Mouse (Mus musculus) heart, embryonic 13.5 days (tissue): Measurements from ENCODE around the gene Boll. TPM values are rescaled to one million over a fixed set of nuclear protein-coding genes. Genes with fewer than 3 reads are reported as not detected.

Experiments used
- ATAC-seq: fragments of 200-750 bp; cut with Nextera tagmentation; 2 replicates; pipeline ENCODE4 v1.8.0; 2017; ENCODE audit warnings: moderate TSS enrichment; ENCODE audit not compliant: insufficient number of reproducible peaks, low FRiP score, low TSS enrichment; ENCODE audit errors: extremely low read depth
- H3K27ac ChIP-seq: fragments of 300-500 bp; sonication (generic); replicated peaks from 2 replicates; pipeline ENCODE4 v1.5.1; 2015; ENCODE audit warnings: moderate library complexity, mild to moderate bottlenecking, inconsistent platforms
- H3K27me3 ChIP-seq: fragments of 300-500 bp; sonication (generic); replicated peaks from 2 replicates; pipeline ENCODE4 v1.6.1; 2015; ENCODE audit warnings: mild to moderate bottlenecking, inconsistent platforms
- H3K36me3 ChIP-seq: fragments of 300-500 bp; sonication (generic); 2 replicates; pipeline ENCODE4 v1.6.1; 2015; ENCODE audit warnings: mild to moderate bottlenecking, inconsistent platforms
- H3K4me1 ChIP-seq: fragments of 300-500 bp; sonication (generic); 2 replicates; pipeline ENCODE4 v1.6.1; 2015; ENCODE audit warnings: inconsistent platforms
- H3K4me2 ChIP-seq: fragments of 300-500 bp; sonication (generic); 2 replicates; pipeline ENCODE4 v1.6.1; 2015; ENCODE audit warnings: inconsistent platforms, mild to moderate bottlenecking, moderate library complexity
- H3K4me3 ChIP-seq: fragments of 300-500 bp; sonication (generic); 2 replicates; pipeline ENCODE4 v1.5.1; 2015; ENCODE audit warnings: moderate library complexity, mild to moderate bottlenecking, inconsistent platforms
- H3K9ac ChIP-seq: fragments of 300-500 bp; sonication (generic); 2 replicates; pipeline ENCODE4 v1.6.1; 2015; ENCODE audit warnings: inconsistent platforms, mild to moderate bottlenecking, moderate library complexity
- H3K9me3 ChIP-seq: fragments of 300-500 bp; sonication (generic); 2 replicates; pipeline ENCODE4 v1.6.1; 2016; ENCODE audit warnings: inconsistent platforms
- WGBS: fragments of 180-500 bp; shearing (Covaris S2); methylation state at CpG from one replicate; pipeline ENCODE4 v1.1.7; 2015; ENCODE audit warnings: mixed read lengths; 5-methylcytosine and 5-hydroxymethylcytosine counted together
- polyA plus RNA-seq: library from polyadenylated mRNA; unstranded; fragments of >200 nt; fragmentation: Nextera tagmentation; extraction: Ambion mirVana; gene quantifications from 2 replicates; pipeline ENCODE4 v1.2.1, GENCODE M21; 2015

Boll gene
- polyA plus RNA-seq, 1 experiment from 2014 or later: 0.11 TPM

DNA sequence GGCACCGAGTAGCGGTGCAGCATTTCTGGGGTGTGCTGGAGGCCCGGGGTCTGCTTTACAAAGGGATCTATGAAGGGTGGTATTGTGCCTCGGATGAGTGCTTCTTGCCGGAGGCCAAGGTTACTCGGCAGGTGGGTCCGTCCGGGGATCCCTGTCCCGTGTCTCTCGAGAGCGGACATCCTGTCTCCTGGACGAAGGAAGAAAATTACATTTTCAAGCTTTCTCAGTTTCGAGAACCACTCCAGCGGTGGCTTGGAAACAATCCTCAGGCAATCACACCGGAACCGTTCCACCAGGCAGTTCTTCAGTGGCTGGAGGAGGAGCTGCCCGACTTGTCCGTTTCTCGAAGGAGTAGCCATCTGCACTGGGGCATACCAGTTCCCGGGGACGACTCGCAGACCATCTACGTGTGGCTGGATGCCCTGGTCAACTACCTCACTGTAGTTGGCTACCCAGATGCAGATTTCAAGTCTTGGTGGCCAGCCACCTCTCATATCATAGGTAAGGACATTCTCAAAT lies 125.6 kb downstream of the Boll start:
- no peaks in the 10 kb centered on the region for H3K27me3 ChIP-seq
- ATAC-seq: no peak
- WGBS: under 1% methylated on average over 23 of the region's 23 CpGs
- peak overlapping the region; percentile 88 for H3K9ac ChIP-seq
- peak overlapping the region; percentile 78 for H3K27ac ChIP-seq
- peaks cover 31% of the 10 kb centered on the region for H3K4me1 ChIP-seq
- peak overlapping the region; percentile 99 for H3K4me2 ChIP-seq
- no peaks in the 10 kb centered on the region for H3K36me3 ChIP-seq
- no peaks in the 10 kb centered on the region for H3K9me3 ChIP-seq
- H3K4me3 ChIP-seq: peak overlapping the region; percentile 89

DNA sequence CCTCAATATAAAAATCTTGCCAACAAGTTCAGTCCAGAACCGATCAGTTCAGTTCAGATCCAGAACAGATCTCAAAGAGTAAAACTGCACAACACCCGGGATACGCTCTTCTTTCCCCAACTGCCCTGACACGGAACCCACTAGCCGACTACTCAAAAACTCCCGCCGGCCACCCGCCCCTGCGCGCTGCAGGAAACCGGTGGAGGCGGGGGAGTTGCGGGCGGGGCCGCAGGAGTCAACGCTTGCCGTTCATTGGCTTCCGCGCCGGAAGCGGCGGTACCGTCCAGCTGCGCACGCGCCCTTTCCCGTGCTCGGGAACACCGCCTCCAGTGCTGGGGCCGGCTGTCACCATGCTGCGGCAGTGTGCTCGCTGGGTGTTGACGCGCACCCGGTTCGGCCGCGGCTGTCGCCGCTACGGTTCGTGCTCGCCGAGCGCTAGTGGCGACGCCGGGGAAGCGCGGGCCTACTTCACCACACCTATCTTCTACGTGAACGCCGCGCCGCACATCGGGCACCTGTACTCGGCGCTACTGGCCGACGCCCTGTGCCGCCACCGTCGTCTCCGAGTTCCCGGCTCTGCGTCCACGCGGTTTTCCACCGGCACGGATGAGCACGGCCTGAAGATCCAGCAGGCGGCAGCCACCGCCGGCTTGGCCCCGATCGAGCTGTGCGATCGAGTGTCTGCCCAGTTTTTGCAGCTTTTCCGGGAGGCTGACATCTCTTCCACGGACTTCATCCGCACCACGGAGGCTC lies 126.2 kb downstream of the Boll start, which contains the start of gene Mars2:
TSS of gene Mars2 (plus strand) at position 288 of the 753 bp plus-strand sequence.
- under 1% methylated on average over 82 of the region's 82 CpGs for WGBS
- peak within 1 kb of the TSS; percentile 78 for H3K27ac ChIP-seq
- no peaks in the 10 kb centered on the region for H3K9me3 ChIP-seq
- H3K4me3 ChIP-seq: peak within 1 kb of the TSS; percentile 89
- peak within 1 kb of the TSS; percentile 99 for H3K4me2 ChIP-seq
- H3K9ac ChIP-seq: peak within 1 kb of the TSS; percentile 88
- no peaks in the 10 kb centered on the region for H3K36me3 ChIP-seq
- peak; percentile 94 for ATAC-seq
- no peaks in the 10 kb centered on the region for H3K27me3 ChIP-seq
- H3K4me1 ChIP-seq: peaks cover 31% of the 10 kb centered on the region

DNA sequence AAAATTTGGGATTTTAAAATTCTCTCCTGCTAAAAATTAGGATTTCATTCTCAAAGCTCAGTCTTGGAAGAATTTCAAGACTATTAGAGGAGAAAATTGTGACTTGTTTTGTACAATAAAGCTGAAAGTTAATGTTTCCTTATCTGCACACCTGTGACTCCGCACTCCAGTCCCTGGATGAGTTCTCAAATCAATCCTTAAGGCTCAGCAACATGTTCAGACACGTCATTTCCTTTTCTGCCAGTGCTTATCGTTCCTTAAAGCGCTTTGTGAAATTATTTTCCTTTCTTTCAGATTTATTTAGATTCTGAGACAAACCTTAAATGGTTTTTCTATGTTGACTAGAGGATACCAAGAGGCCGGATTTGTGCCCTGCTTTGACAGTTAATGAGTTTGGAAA lies 126.8 kb downstream of the Boll start:
- Histone ChIP-seq H3K9me3 (no peaks in the 10 kb centered on the region), H3K4me2 (peak overlapping the region; percentile 99), H3K4me1 (peaks cover 31% of the 10 kb centered on the region), H3K27ac (no peak overlapping the region), H3K9ac (peak overlapping the region; percentile 73), H3K4me3 (peak overlapping the region; percentile 89), H3K27me3 (no peaks in the 10 kb centered on the region), H3K36me3 (no peaks in the 10 kb centered on the region)
- no peak for ATAC-seq
- 35% methylated on average over 5 of the region's 5 CpGs for WGBS

DNA sequence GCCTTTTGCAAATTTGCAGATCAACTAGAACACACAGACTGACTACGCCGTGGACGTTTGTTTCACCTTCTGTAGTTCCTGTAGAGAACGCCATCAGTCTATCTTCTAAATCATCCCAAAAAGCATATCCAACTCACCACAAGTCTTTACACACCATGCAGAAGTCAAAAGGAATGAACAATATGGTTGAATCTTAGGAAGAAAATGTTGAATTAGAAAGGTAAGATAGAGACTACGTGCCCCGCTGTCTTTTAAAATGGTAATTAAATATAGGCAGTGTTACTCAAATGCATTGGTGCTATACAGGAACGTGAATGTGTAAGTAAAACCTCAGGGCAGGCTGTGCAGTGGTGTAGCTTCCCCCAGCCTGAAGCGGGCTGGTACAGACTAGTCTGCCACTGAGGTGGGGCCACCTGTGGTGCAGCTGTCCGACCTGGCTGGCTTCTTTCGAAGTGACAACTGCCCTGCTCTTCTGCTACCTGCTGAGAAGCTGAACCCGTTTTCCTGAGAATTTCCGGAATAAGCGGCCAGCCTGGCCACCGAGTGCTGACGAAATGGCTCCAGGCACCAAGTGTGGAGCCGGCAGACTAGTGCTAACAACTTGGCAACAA lies 128.3 kb downstream of the Boll start:
- H3K27me3 ChIP-seq: no peaks in the 10 kb centered on the region
- ATAC-seq: no peak
- WGBS: 50% methylated on average over 16 of the region's 16 CpGs

DNA sequence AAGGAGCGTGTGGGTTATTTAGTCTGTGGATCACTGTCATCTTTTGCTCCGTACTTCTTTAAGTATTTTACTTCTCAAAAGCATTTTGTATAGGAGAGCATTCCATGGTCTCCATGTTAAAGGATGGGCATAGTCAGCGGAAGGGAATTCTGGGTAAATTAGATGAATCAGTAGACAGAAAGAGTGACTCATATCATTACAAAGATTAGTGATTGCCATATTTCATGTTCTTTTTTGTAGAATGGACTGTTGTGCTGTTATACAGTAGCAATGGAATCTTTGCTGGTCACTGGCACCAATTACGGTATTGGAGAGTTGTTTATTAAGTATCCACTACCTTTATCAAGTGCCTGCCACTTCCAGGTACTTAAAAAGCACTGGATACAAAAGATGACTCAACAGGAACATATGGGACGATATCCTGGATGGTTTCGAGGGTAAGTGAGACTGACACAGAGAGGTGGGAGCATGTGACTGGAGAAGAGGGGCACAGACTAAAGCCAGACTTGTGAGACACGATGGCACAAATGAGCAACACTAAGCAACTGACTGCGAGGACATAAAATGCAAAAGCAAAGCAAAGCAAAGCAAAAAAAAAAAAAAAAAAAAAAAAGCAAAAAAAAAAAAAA lies 134.9 kb downstream of the Boll start:
- Histone ChIP-seq H3K27ac (no peak overlapping the region), H3K4me1 (peaks cover 14% of the 10 kb centered on the region), H3K27me3 (no peaks in the 10 kb centered on the region), H3K4me2 (no peak overlapping the region), H3K9ac (no peak overlapping the region), H3K4me3 (no peak overlapping the region), H3K9me3 (no peaks in the 10 kb centered on the region), H3K36me3 (no peaks in the 10 kb centered on the region)
- ATAC-seq: no peak
- 70% methylated on average over 8 of the region's 8 CpGs for WGBS

More for the DNA sequence above, 128.3 kb downstream of the Boll start:
- no peak overlapping the region for H3K27ac ChIP-seq
- H3K9ac ChIP-seq: no peak overlapping the region
- peaks cover 24% of the 10 kb centered on the region for H3K4me1 ChIP-seq
- H3K4me2 ChIP-seq: no peak overlapping the region
- H3K36me3 ChIP-seq: no peaks in the 10 kb centered on the region
- H3K4me3 ChIP-seq: no peak overlapping the region
- no peaks in the 10 kb centered on the region for H3K9me3 ChIP-seq

DNA sequence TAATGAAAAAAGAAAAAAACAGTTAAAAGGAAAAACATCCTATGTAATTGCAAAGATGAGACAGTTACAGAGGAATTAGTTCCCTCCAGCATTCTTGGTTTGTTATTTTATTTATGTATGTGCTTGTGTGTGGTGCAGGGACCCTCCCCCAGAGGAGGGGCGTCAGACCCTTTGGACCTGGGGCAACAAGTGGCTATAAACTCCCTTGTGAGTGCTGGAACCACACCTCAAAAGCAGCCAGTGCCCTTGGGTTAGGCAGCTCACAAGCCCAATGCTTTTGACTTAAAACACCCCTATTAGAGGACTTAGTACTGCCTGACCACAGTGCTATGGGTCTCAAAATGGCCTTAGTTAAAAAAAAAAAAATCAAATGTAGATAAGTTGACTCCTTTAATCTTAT lies 135.9 kb downstream of the Boll start:
- Histone ChIP-seq H3K27ac (no peak overlapping the region), H3K9ac (no peak overlapping the region), H3K4me2 (peak overlapping the region; percentile 18; the same call in 1 of the 2 replicates), H3K36me3 (no peaks in the 10 kb centered on the region), H3K27me3 (no peaks in the 10 kb centered on the region), H3K4me1 (peaks cover 16% of the 10 kb centered on the region), H3K4me3 (no peak overlapping the region), H3K9me3 (no peaks in the 10 kb centered on the region)
- no peak for ATAC-seq
- WGBS: 54% methylated on average over 1 of the region's 1 CpGs

DNA sequence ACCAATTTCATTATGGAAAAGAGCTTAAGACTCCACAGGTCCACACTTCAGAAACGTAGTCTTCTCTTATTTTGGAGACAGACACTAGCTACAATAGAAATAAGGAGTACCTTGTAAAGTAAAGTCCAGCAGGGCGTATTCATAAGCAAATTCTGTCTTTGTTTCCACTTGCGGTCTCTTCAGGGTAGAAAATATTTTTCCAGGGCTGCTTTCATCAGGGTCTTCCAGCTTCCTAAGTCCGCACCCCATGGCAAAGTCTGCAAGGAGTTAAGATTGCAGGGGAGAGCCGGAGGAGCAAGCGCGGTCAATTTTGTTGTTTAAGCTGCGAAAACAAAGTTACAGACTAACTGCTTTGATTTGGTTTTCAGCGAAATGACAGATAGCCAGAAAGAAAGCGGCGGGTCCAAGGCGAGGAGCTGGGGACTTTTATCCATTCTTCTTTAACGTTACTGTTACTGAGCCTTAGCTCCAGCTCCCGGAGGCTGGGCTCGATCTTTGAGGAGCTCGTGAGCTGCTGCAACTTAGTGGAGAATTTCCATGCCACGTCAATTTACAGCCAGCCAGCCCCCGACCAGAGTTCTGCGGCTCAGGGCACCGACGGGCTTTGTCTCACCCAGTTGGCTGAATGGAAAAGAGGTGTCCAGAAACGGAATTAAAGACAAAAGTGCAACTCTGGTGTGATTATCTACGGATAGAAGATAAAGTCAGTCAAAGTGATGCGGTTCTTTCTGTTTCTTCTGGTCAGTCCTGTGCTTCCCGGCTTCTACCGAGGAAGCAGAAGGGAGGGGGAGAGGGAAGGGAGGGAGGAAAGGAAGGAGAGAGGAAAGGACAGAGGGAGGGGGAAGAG lies 137.0 kb downstream of the Boll start, which contains the start of gene Rftn2:
TSS of gene Rftn2 (minus strand) at position 772 of the 847 bp plus-strand sequence.
- Histone ChIP-seq H3K9me3 (no peaks in the 10 kb centered on the region), H3K4me1 (peaks cover 28% of the 10 kb centered on the region), H3K27ac (peak within 1 kb of the TSS; percentile 77), H3K4me2 (peak within 1 kb of the TSS; percentile 72), H3K36me3 (no peaks in the 10 kb centered on the region), H3K9ac (peak within 1 kb of the TSS; percentile 82), H3K27me3 (no peaks in the 10 kb centered on the region), H3K4me3 (peak within 1 kb of the TSS; percentile 57)
- ATAC-seq: no peak; the same call in 1 of the 2 replicates
- WGBS: 3% methylated on average over 26 of the region's 26 CpGs

DNA sequence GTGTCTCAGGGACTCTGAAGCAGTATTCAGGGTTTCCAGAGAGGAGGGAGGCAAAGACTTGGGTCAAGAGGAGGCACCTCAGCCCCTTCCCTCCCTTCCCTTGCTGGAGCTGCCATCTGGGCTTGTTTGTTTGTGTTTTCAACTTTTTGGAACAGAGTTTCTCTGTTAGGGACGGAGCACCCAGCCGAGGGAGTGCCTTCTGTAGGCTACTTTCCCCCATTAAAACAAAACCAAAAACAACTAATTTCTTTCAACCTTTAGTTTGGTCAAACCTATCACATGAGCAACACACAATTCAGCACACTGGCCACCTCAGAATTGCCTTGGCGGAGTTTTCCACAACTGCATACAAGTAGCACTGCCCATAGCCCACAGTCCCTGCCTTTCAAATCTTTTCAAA lies 137.9 kb downstream of the Boll start:
- no peak for ATAC-seq
- WGBS: 48% methylated on average over 3 of the region's 3 CpGs

DNA sequence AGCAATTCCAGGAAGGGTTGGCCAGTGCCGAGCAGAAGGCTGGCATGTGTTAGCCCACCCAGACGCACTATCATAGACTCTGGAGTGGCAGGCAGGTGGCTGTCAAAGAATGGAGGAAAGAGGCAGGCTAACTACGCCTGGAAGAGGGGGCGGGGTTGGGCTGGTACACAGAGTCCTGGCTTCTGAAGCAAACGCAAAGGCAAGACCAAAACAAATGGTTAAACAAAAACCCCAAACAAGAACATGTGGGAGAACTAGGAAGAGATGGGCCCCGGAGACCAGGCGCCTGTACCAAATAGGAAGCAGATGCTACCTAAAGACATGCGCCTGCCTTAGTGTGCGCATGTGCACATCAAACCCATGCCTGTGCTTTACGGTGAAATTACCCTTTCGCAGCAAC lies 139.2 kb downstream of the Boll start:
- Histone ChIP-seq H3K4me2 (peak overlapping the region; percentile 72), H3K9ac (no peak overlapping the region), H3K9me3 (no peaks in the 10 kb centered on the region), H3K27ac (no peak overlapping the region), H3K4me3 (peak overlapping the region; percentile 57; the same call in 1 of the 2 replicates), H3K27me3 (no peaks in the 10 kb centered on the region), H3K4me1 (peaks cover 35% of the 10 kb centered on the region), H3K36me3 (no peaks in the 10 kb centered on the region)
- ATAC-seq: no peak
- 74% methylated on average over 11 of the region's 11 CpGs for WGBS

More for the DNA sequence above, 137.9 kb downstream of the Boll start:
- H3K9ac ChIP-seq: peak overlapping the region; percentile 82
- H3K4me2 ChIP-seq: peak overlapping the region; percentile 72
- no peaks in the 10 kb centered on the region for H3K36me3 ChIP-seq
- no peaks in the 10 kb centered on the region for H3K27me3 ChIP-seq
- peaks cover 35% of the 10 kb centered on the region for H3K4me1 ChIP-seq
- peak overlapping the region; percentile 20; the same call in 1 of the 2 replicates for H3K27ac ChIP-seq
- H3K4me3 ChIP-seq: peak overlapping the region; percentile 57
- H3K9me3 ChIP-seq: no peaks in the 10 kb centered on the region

DNA sequence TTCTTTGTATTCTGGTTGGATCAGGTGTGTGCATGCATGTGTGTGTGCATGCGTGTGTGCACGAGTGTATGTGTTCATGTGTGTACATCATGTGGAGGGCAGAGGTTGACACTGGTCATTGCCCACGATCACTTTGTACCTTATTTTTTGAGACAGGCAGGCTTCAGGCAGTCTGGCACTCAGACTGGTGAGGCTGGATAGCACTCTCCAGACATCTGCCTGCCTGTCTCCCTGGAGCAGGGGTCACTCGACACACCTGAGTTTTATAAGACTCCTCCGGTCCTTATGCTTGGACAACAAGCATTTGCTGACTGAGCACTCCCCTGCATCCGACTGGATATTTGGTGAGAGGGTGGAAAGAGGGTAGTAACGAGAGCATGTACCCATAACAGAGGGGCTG lies 140.2 kb downstream of the Boll start:
- H3K4me2 ChIP-seq: no peak overlapping the region
- H3K4me1 ChIP-seq: peaks cover 36% of the 10 kb centered on the region
- no peaks in the 10 kb centered on the region for H3K27me3 ChIP-seq
- no peak overlapping the region for H3K9ac ChIP-seq
- H3K9me3 ChIP-seq: no peaks in the 10 kb centered on the region
- H3K27ac ChIP-seq: no peak overlapping the region
- no peak for ATAC-seq
- 80% methylated on average over 7 of the region's 7 CpGs for WGBS
- H3K36me3 ChIP-seq: no peaks in the 10 kb centered on the region
- H3K4me3 ChIP-seq: no peak overlapping the region
